Mouse (Mus musculus): Measurements from ENCODE around the gene Tle4. TPM values are rescaled to one million over a fixed set of nuclear protein-coding genes. Genes with fewer than 3 reads are reported as not detected.

Gene Tle4
- total RNA-seq, 2 experiments from 2014 or later = 14.6 to 25.9 TPM

- no peak for DNase-seq
- intact Hi-C loops (cut with DNase I; ENCODE audit: low total_unique reads) = no loop called here
Measured at GRCm38 (mm10) chr19:14426244-14426868, 171.5 kb downstream of the Tle4 start.

DNA sequence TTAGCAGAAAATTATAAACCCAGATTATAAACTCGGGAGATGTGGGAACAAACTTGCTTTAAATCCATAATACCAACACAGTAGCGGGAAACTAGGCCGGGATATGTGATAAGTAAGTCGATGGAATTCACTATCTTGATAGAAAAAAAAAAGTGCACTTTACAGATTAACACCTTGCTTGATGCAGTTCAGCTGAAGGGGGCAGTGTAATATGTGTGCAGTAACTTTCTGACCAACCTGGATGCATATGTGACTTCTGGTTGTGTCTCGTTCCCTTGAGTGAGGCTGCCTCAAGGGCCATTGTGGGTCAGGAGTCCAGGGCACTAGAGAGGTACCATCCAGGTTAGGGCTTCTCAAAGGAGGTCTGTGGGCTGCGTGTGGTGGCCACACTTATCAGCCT, 172.7 kb downstream of the Tle4 start:
- intact Hi-C loops (cut with DNase I; ENCODE audit: low total_unique reads) = no loop called here
- DNase-seq = no peak

DNA sequence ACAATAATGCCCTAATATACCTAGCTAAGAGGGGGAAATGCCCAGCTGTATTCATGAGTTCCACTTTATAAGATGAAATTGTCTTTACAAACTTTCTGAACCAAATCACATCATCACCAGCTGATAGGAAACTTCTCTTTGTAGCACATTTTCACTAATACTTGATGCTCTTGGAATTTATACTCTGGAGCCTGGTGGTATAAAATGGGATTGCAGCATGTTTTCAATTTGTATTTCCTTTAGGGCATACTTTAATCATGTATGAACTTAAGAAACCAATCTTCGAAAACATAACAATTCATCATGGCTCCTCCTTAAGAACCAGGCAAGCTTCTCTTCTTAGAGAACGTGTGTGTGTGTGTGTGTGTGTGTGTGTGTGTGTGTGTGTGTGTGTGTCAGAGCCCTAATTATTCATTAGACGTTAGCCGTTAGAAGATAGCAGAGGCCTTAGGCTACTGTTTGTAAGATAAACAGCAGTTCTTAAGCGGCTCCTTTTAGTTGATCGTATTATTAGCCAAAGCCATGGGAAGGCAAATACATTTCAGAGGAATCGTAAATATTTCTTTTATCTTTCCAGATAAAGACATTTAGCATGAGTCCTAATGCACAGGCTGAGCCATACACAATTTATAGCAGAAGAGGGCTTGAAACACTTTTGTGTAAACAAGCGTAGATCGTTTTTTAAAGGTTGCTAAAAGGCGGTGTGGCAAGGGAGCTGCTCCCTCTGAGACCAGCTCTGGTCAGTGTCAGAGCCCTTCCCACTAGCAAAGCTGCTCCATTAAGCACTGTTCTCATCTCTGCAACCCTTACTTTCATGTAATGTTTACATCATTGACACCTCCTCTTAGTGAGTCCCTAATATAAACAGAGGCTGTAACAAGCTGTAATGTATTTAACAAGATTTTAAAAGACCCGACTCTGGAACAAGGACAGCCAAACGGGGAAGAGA, 173.6 kb downstream of the Tle4 start:
- intact Hi-C loops (cut with DNase I; ENCODE audit: low total_unique reads) = no loop called here
- DNase-seq = no peak

GRCm38 (mm10) chr19:14421691-14422090, 176.2 kb downstream of the Tle4 start:
- intact Hi-C loops (cut with DNase I; ENCODE audit: low total_unique reads) = no loop called here
- DNase-seq = no peak

GRCm38 (mm10) chr19:14419886-14420285, 178.0 kb downstream of the Tle4 start:
- intact Hi-C loops (cut with DNase I; ENCODE audit: low total_unique reads) = no loop called here
- no peak for DNase-seq

GRCm38 (mm10) chr19:14416845-14417244, 181.0 kb downstream of the Tle4 start:
- intact Hi-C loops (cut with DNase I; ENCODE audit: low total_unique reads) = no loop called here
- no peak for DNase-seq

DNA sequence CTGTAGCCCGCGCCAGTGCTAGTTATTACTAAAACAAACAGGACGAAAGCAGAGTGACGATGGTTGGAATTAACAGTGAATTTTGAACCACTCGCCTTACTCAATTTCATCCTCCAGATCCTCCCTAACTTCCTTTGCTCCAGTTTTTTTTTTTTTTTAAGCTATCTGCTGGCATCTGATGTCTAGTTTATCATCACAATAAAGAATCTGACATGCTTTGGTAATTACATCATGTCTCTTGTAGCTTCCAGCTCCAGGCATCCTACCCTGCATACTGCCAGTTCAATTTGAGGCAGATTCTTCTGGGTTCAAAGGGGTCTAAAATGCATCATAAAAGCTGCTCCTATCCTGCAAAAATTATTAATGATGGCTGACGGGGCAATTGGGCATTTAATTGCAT, 181.9 kb downstream of the Tle4 start:
- DNase-seq = no peak
- intact Hi-C loops (cut with DNase I; ENCODE audit: low total_unique reads) = no loop called here

DNA sequence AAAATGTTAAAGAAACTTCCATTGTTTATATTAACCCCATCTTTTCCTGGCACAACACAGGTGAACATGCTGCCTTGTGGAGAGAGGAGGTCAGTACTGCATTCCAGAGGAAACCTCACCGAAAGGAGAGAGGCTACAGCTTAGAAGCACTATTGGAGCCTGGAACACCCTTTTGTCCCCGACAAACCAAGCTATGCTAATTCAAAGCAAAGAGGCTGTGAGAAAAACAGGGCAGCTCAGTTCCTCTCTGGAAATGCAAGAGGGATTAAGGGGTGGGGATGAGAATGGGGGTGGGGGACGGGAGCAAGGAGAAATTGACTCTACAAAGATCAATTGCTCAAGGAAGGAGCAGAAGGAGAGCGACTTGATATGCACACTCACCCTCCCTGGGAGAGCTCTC, 182.9 kb downstream of the Tle4 start:
- no peak for DNase-seq
- intact Hi-C loops (cut with DNase I; ENCODE audit: low total_unique reads) = no loop called here

DNA sequence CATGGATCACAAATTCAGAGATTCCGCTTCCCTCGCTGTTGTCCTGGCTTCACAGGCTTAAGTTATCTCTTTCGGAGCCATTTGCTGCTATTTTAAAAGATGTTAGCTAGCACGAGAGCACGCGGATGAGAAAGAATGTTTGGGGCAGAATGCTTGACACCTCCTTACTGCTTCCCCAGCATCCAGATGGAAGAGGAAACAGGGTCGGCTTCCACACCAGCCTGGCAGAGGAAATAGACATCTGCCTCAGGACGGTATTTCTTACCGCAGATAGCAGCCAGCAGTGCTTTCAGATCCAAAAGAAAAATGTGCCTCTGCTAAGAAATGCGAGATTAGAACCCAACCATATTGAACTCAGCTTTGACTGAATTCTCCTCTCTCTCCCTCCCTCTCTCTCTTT, 191.2 kb downstream of the Tle4 start:
- intact Hi-C loops (cut with DNase I; ENCODE audit: low total_unique reads) = no loop called here
- DNase-seq = no peak
